Mouse (Mus musculus): ENCODE measurements around the gene Lao1. TPM values are rescaled to one million over a fixed set of nuclear protein-coding genes. Genes with fewer than 3 reads are reported as not detected.
"Not testable (repeated sequence)": the region's sequence is repeated elsewhere in the genome, so short reads cannot be mapped to it uniquely, and the experiment has no call there.

Gene Lao1
- not detected in 2 replicates for polyA plus RNA-seq (2015; fragmentation: Nextera tagmentation; extraction: Ambion mirVana)

DNA sequence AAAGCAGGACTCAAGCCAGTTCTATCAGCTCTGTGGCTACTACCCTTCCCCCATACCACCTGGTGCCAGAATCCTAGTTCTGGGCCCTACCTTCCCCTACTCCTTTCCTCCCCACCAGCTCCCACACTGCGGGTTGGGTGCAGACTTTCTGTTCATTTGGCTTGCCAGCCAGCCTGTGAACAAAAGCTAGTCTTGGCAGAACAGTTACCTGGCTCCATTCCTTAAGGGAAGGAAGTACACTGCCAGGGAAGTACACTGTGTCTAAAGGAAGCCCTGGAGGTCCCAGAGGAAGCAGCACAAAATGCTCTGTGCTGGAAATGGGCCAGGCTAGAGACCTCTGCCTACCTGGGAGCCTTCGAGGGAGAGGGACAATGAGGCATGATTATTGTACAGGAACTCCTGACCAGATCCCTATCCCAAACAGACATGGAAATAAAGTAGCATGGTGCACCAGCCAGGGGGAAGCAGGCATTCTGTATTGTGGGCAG lies at the start of gene Lao1:
Gene Lao1 (plus strand): TSS at position 438 of the 488 bp plus-strand sequence.
- H3K27me3 ChIP-seq (replicated peaks), result no peaks in the 10 kb centered on the region
- H3K4me3 ChIP-seq, result no peak within 1 kb of the TSS
- no peak within 1 kb of the TSS for H3K27ac ChIP-seq (replicated peaks)
- no peak for ATAC-seq (ENCODE audit: extremely low read depth, insufficient number of reproducible peaks, low FRiP score, low TSS enrichment)
- 76% methylated on average over 2 of the region's 2 CpGs for WGBS
- no peak within 1 kb of the TSS for H3K4me2 ChIP-seq
- no peak within 1 kb of the TSS for H3K9ac ChIP-seq
- H3K9me3 ChIP-seq, result no peaks in the 10 kb centered on the region
- H3K36me3 ChIP-seq, result no peaks in the 10 kb centered on the region
- H3K4me1 ChIP-seq, result no peaks in the 10 kb centered on the region

DNA sequence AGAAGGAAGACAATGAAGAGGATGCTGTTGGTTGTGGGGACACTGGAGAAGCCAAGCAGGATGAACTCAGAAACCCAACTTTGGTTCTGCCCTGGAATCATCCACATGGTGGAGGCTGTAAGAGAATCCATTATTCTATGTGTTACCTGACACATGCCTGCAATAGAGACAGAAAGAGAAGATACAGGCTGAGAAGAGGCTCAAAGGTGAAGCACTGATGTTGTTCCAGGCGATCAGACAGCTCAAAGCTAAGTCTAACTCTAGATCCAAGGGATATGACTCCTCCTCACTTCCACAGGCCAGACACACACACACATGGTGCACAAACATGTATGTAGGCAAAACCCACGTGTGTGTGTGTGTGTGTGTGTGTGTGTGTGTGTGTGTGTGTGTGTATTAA lies 44.0 kb upstream of the Lao1 start, which contains the start of gene Olfr1329:
Gene Olfr1329 (minus strand): TSS at position 101 of the 400 bp plus-strand sequence.
- H3K36me3 ChIP-seq; H3K27me3 ChIP-seq (replicated peaks); H3K27ac ChIP-seq (replicated peaks); ATAC-seq (ENCODE audit: extremely low read depth, insufficient number of reproducible peaks, low FRiP score, low TSS enrichment); H3K4me1 ChIP-seq; H3K4me2 ChIP-seq; H3K9me3 ChIP-seq; H3K9ac ChIP-seq; H3K4me3 ChIP-seq: not testable (repeated sequence)
- 57% methylated on average over 2 of the region's 2 CpGs for WGBS

GRCm38 (mm10) chr4:118931326-118931725 lies 30.1 kb upstream of the Lao1 start:
- not testable (repeated sequence) for H3K9ac ChIP-seq; H3K4me1 ChIP-seq; H3K27me3 ChIP-seq (replicated peaks); H3K4me2 ChIP-seq; H3K36me3 ChIP-seq; H3K27ac ChIP-seq (replicated peaks); ATAC-seq (ENCODE audit: extremely low read depth, insufficient number of reproducible peaks, low FRiP score, low TSS enrichment); H3K4me3 ChIP-seq; H3K9me3 ChIP-seq
- WGBS, result 78% methylated on average over 3 of the region's 3 CpGs

GRCm38 (mm10) chr4:118938512-118938911 lies 22.9 kb upstream of the Lao1 start, which contains the start of gene Olfr1328:
Gene Olfr1328, minus strand, starts transcription at chr4:118938612.
- Histone ChIP-seq H3K27ac (replicated peaks) (no peak within 1 kb of the TSS), H3K4me1 (no peaks in the 10 kb centered on the region), H3K9me3 (no peaks in the 10 kb centered on the region), H3K27me3 (replicated peaks) (no peaks in the 10 kb centered on the region), H3K9ac (no peak within 1 kb of the TSS), H3K36me3 (no peaks in the 10 kb centered on the region), H3K4me3 (no peak within 1 kb of the TSS), H3K4me2 (no peak within 1 kb of the TSS)
- 61% methylated on average over 2 of the region's 2 CpGs for WGBS
- ATAC-seq (ENCODE audit: extremely low read depth, insufficient number of reproducible peaks, low FRiP score, low TSS enrichment), result no peak

DNA sequence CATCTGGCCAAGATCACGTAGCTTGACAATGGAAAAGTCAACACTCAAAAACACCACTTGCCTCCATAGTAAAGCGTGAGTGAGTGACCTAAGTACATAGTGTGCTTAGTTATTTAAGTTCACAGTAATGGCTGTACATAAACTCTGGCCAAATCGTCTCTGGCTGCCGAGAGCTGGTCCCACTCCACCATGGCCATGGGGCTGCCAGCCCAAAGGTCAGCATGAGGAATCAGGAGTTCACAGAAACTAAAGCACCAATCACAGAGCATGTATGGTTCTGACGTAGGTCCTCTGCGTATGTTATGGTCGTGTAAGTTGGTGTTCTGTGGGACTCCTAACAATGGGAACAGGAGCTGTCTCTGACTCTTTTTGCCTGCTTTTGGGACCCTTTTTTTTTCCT lies 2.6 kb upstream of the Lao1 start:
- H3K36me3 ChIP-seq, result no peaks in the 10 kb centered on the region

GRCm38 (mm10) chr4:118967711-118968110 lies 6.3 kb downstream of the Lao1 start:
- WGBS, result 84% methylated on average over 15 of the region's 15 CpGs
- Histone ChIP-seq H3K4me1 (no peaks in the 10 kb centered on the region), H3K9me3 (no peaks in the 10 kb centered on the region), H3K36me3 (no peaks in the 10 kb centered on the region), H3K9ac (no peak overlapping the region), H3K4me2 (no peak overlapping the region), H3K4me3 (no peak overlapping the region), H3K27ac (replicated peaks) (no peak overlapping the region), H3K27me3 (replicated peaks) (peaks cover 3% of the 10 kb centered on the region; the same call in 1 of the 2 replicates)
- no peak for ATAC-seq (ENCODE audit: extremely low read depth, insufficient number of reproducible peaks, low FRiP score, low TSS enrichment)

More for the DNA sequence above, 2.6 kb upstream of the Lao1 start:
- no peaks in the 10 kb centered on the region for H3K4me1 ChIP-seq
- no peak overlapping the region for H3K4me3 ChIP-seq
- no peaks in the 10 kb centered on the region for H3K27me3 ChIP-seq (replicated peaks)
- WGBS, result 72% methylated on average over 7 of the region's 7 CpGs
- H3K27ac ChIP-seq (replicated peaks), result no peak overlapping the region
- no peaks in the 10 kb centered on the region for H3K9me3 ChIP-seq
- ATAC-seq (ENCODE audit: extremely low read depth, insufficient number of reproducible peaks, low FRiP score, low TSS enrichment), result no peak
- H3K4me2 ChIP-seq, result no peak overlapping the region
- H3K9ac ChIP-seq, result no peak overlapping the region

GRCm38 (mm10) chr4:118973281-118973680 lies 11.9 kb downstream of the Lao1 start:
- no peak for ATAC-seq (ENCODE audit: extremely low read depth, insufficient number of reproducible peaks, low FRiP score, low TSS enrichment)
- H3K9ac ChIP-seq, result no peak overlapping the region
- H3K9me3 ChIP-seq, result no peaks in the 10 kb centered on the region
- H3K27ac ChIP-seq (replicated peaks), result no peak overlapping the region
- 76% methylated on average over 2 of the region's 2 CpGs for WGBS
- H3K36me3 ChIP-seq, result no peaks in the 10 kb centered on the region
- no peak overlapping the region for H3K4me2 ChIP-seq
- H3K4me3 ChIP-seq, result no peak overlapping the region
- H3K27me3 ChIP-seq (replicated peaks), result peaks cover 3% of the 10 kb centered on the region; the same call in 1 of the 2 replicates
- H3K4me1 ChIP-seq, result no peaks in the 10 kb centered on the region

DNA sequence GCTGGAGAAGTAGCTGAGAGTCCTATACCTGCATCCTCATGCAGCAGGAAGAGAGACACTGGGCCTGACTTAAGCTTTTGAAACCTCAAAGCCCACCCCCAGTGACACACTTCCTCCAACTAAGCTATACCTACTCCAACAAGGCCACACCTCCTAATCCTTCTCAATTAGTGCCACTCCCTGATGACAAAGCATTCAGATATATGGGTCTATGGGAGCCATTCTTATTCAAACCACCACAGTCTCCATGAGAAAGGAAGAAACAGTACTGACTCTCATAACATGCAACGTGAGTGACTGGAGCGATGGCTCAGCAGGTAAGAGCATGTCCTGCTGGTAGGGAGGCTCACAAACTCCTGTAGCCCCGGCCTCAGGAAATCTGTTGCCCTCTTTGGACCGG lies 23.9 kb downstream of the Lao1 start:
- ATAC-seq (ENCODE audit: extremely low read depth, insufficient number of reproducible peaks, low FRiP score, low TSS enrichment), result no peak
- 83% methylated on average over 4 of the region's 4 CpGs for WGBS
- Histone ChIP-seq H3K4me2 (no peak overlapping the region), H3K27ac (replicated peaks) (no peak overlapping the region), H3K36me3 (no peaks in the 10 kb centered on the region), H3K27me3 (replicated peaks) (no peaks in the 10 kb centered on the region), H3K9me3 (no peaks in the 10 kb centered on the region), H3K4me3 (no peak overlapping the region), H3K9ac (no peak overlapping the region), H3K4me1 (no peaks in the 10 kb centered on the region)

GRCm38 (mm10) chr4:118988535-118988934 lies 27.2 kb downstream of the Lao1 start:
- ATAC-seq (ENCODE audit: extremely low read depth, insufficient number of reproducible peaks, low FRiP score, low TSS enrichment), result no peak
- Histone ChIP-seq H3K4me2 (no peak overlapping the region), H3K36me3 (no peaks in the 10 kb centered on the region), H3K27me3 (replicated peaks) (no peaks in the 10 kb centered on the region), H3K27ac (replicated peaks) (no peak overlapping the region), H3K9ac (no peak overlapping the region), H3K9me3 (no peaks in the 10 kb centered on the region), H3K4me3 (no peak overlapping the region), H3K4me1 (no peaks in the 10 kb centered on the region)
- 7% methylated on average over 3 of the region's 3 CpGs for WGBS

DNA sequence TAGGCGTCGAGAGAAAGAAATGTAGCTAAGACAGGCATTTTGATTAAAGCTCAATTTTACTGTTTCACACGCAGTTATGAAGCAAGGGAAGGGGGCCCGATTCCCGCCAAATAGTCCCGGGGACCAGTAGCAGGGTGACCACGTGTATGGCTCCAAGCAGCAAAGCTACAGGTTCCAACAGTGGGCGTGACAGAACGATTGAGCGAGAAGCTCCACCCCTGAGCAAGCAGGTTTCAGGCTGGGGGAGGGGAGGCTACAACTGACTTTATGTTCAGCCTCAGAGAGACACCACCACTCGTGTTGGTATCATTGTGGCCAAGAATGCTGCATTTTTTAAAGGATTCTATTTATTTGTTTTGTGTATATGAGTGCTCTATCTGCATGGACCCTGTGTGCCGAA lies 28.0 kb downstream of the Lao1 start:
- H3K36me3 ChIP-seq, result no peaks in the 10 kb centered on the region
- H3K9ac ChIP-seq, result no peak overlapping the region
- no peak overlapping the region for H3K4me2 ChIP-seq
- no peak overlapping the region for H3K4me3 ChIP-seq
- WGBS, result 26% methylated on average over 12 of the region's 12 CpGs
- peaks cover 3% of the 10 kb centered on the region for H3K9me3 ChIP-seq
- H3K4me1 ChIP-seq, result no peaks in the 10 kb centered on the region
- H3K27ac ChIP-seq (replicated peaks), result no peak overlapping the region
- no peaks in the 10 kb centered on the region for H3K27me3 ChIP-seq (replicated peaks)
- no peak for ATAC-seq (ENCODE audit: extremely low read depth, insufficient number of reproducible peaks, low FRiP score, low TSS enrichment)

DNA sequence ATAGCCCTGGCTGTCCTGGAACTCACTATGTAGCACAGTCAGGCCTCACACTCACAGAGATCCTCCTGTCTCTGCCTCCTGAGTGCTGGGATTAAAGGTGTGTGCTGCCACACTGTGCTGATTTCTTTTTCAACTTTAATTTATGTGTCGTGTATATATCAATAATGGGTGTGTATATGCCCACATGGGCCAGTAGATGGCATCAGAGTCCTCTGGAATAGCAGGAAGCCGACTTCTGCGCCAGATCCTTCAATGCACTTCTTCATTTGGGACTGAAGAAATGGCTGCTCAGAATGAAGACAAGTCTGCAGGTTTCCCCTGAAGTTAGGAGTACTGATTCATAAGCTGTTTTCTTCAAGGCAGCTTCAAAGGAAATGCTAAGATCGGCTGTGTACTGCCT lies 30.4 kb downstream of the Lao1 start:
- peaks cover 17% of the 10 kb centered on the region for H3K9me3 ChIP-seq
- H3K4me3 ChIP-seq, result no peak overlapping the region
- ATAC-seq (ENCODE audit: extremely low read depth, insufficient number of reproducible peaks, low FRiP score, low TSS enrichment), result no peak
- no peaks in the 10 kb centered on the region for H3K36me3 ChIP-seq
- H3K27me3 ChIP-seq (replicated peaks), result no peaks in the 10 kb centered on the region
- no peak overlapping the region for H3K27ac ChIP-seq (replicated peaks)
- H3K4me1 ChIP-seq, result no peaks in the 10 kb centered on the region
- WGBS, result 38% methylated on average over 4 of the region's 4 CpGs
- no peak overlapping the region for H3K4me2 ChIP-seq
- no peak overlapping the region for H3K9ac ChIP-seq

DNA sequence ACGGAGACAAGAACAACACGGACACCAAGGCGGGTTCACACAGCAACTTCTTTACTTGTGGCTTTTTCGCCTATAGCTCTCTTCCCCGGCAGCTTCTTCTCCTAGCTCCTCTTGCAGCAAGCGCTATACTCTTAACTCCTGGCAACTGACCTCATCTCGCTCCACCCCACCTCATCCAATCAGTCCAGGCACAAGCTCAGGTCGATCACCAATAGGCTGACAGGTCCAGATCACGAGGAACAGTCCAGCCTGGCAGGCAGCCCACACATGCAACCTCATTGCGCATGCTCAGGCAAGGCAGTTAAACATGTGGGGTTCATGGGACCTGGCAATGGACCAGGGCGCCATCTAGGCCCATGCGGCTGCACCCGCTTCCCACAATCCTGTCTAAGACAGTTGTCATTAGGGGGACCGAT lies 35.8 kb downstream of the Lao1 start:
- Histone ChIP-seq H3K4me1 (peaks cover 10% of the 10 kb centered on the region), H3K27me3 (replicated peaks) (no peaks in the 10 kb centered on the region), H3K27ac (replicated peaks) (no peak overlapping the region), H3K4me3 (no peak overlapping the region), H3K4me2 (no peak overlapping the region), H3K9me3 (peaks cover 17% of the 10 kb centered on the region), H3K36me3 (no peaks in the 10 kb centered on the region), H3K9ac (no peak overlapping the region)
- no peak for ATAC-seq (ENCODE audit: extremely low read depth, insufficient number of reproducible peaks, low FRiP score, low TSS enrichment)
- WGBS, result 77% methylated on average over 14 of the region's 14 CpGs

Data from heart, embryonic 13.5 days (tissue).